Mouse (Mus musculus) heart, embryonic 16.5 days (tissue): ENCODE measurements around the gene Olfr1135. TPM values are rescaled to one million over a fixed set of nuclear protein-coding genes. Genes with fewer than 3 reads are reported as not detected.

Experiments
- ATAC-seq: fragments of 200-750 bp; cut with Nextera tagmentation; replicated peaks from 2 replicates; pipeline ENCODE4 v1.8.0; 2017; ENCODE audit warnings: moderate number of reproducible peaks; ENCODE audit not compliant: insufficient read depth, low FRiP score; ENCODE audit errors: extremely low read depth
- H3K27ac ChIP-seq: fragments of 300-500 bp; sonication (generic); 2 replicates; pipeline ENCODE4 v1.5.1; 2014; ENCODE audit warnings: mild to moderate bottlenecking, low read length, control low read depth, moderate library complexity
- H3K27me3 ChIP-seq: fragments of 300-500 bp; sonication (generic); 2 replicates; pipeline ENCODE4 v1.6.1; 2014; ENCODE audit warnings: low read length, mixed read lengths; ENCODE audit not compliant: control insufficient read depth, insufficient read depth
- H3K36me3 ChIP-seq: fragments of 300-500 bp; sonication (generic); 2 replicates; pipeline ENCODE4 v1.6.1; 2014; ENCODE audit not compliant: control insufficient read depth, insufficient read depth
- H3K4me1 ChIP-seq: fragments of 300-500 bp; sonication (generic); 2 replicates; pipeline ENCODE4 v1.6.1; 2014; ENCODE audit warnings: low read length, mixed read lengths; ENCODE audit not compliant: control insufficient read depth, insufficient read depth
- H3K4me2 ChIP-seq: fragments of 300-500 bp; sonication (generic); 2 replicates; pipeline ENCODE4 v1.6.1; 2014; ENCODE audit warnings: low read depth, mild to moderate bottlenecking, control low read depth, low read length
- H3K4me3 ChIP-seq: fragments of 300-500 bp; sonication (generic); 2 replicates; pipeline ENCODE4 v1.5.1; 2014; ENCODE audit warnings: mild to moderate bottlenecking, control low read depth, low read length
- H3K9ac ChIP-seq: fragments of 300-500 bp; sonication (generic); 2 replicates; pipeline ENCODE4 v1.6.1; 2014; ENCODE audit warnings: low read length, control low read depth
- H3K9me3 ChIP-seq: fragments of 300-500 bp; sonication (generic); replicated peaks from 2 replicates; pipeline ENCODE4 v1.6.1; 2016; ENCODE audit warnings: low read length; ENCODE audit not compliant: control insufficient read depth
- WGBS: fragments of 180-500 bp; shearing (Covaris S2); extraction: QIAGEN DNeasy Blood & Tissue Kit; methylation state at CpG from one replicate; pipeline ENCODE4 v1.1.7; 2014; 5-methylcytosine and 5-hydroxymethylcytosine counted together
- polyA plus RNA-seq: library from polyadenylated mRNA; unstranded; fragments of >200 nt; fragmentation: Nextera tagmentation; extraction: Ambion mirVana; gene quantifications from 2 replicates; pipeline ENCODE4 v1.2.1, GENCODE M21; 2015

The Olfr1135 gene
- polyA plus RNA-seq, result not detected in 2 replicates

GRCm38 (mm10) chr2:87673564-87673963, at the start of gene Olfr1135:
Gene Olfr1135, minus strand, starts transcription at chr2:87673664.
- H3K27ac ChIP-seq, result no peak within 1 kb of the TSS
- H3K4me1 ChIP-seq, result no peaks in the 10 kb centered on the region
- 9% methylated on average over 1 of the region's 1 CpGs for WGBS
- H3K4me3 ChIP-seq, result no peak within 1 kb of the TSS
- no peak within 1 kb of the TSS for H3K4me2 ChIP-seq
- no peak within 1 kb of the TSS for H3K9ac ChIP-seq
- H3K36me3 ChIP-seq, result no peaks in the 10 kb centered on the region
- no peaks in the 10 kb centered on the region for H3K9me3 ChIP-seq
- ATAC-seq, result no peak
- no peaks in the 10 kb centered on the region for H3K27me3 ChIP-seq

GRCm38 (mm10) chr2:87713079-87713478, 39.6 kb upstream of the Olfr1135 start, which contains the start of gene Olfr1137:
Gene Olfr1137, minus strand, starts transcription at chr2:87713179.
- no peaks in the 10 kb centered on the region for H3K9me3 ChIP-seq
- no peaks in the 10 kb centered on the region for H3K36me3 ChIP-seq
- H3K4me2 ChIP-seq, result no peak within 1 kb of the TSS
- H3K4me1 ChIP-seq, result no peaks in the 10 kb centered on the region
- no peaks in the 10 kb centered on the region for H3K27me3 ChIP-seq
- no peak within 1 kb of the TSS for H3K4me3 ChIP-seq
- ATAC-seq, result no peak
- H3K9ac ChIP-seq, result no peak within 1 kb of the TSS
- no peak within 1 kb of the TSS for H3K27ac ChIP-seq

- no peak for ATAC-seq
- Histone ChIP-seq H3K9me3 (no peaks in the 10 kb centered on the region), H3K27ac (no peak within 1 kb of the TSS), H3K27me3 (no peaks in the 10 kb centered on the region), H3K9ac (no peak within 1 kb of the TSS), H3K4me3 (no peak within 1 kb of the TSS), H3K36me3 (no peaks in the 10 kb centered on the region), H3K4me2 (no peak within 1 kb of the TSS), H3K4me1 (no peaks in the 10 kb centered on the region)
Observed at GRCm38 (mm10) chr2:87693847-87694246, 20.4 kb upstream of the Olfr1135 start, which contains the start of gene Olfr1136. Gene Olfr1136, minus strand, starts transcription at chr2:87693947.

GRCm38 (mm10) chr2:87658360-87658759, 15.1 kb downstream of the Olfr1135 start, which contains the start of gene Olfr1134:
Gene Olfr1134, minus strand, starts transcription at chr2:87658460.
- no peaks in the 10 kb centered on the region for H3K4me1 ChIP-seq
- no peaks in the 10 kb centered on the region for H3K36me3 ChIP-seq
- no peak within 1 kb of the TSS for H3K4me3 ChIP-seq
- no peak within 1 kb of the TSS for H3K4me2 ChIP-seq
- H3K9me3 ChIP-seq, result no peaks in the 10 kb centered on the region
- no peak within 1 kb of the TSS for H3K9ac ChIP-seq
- no peaks in the 10 kb centered on the region for H3K27me3 ChIP-seq
- no peak for ATAC-seq
- WGBS, result 75% methylated on average over 2 of the region's 2 CpGs
- no peak within 1 kb of the TSS for H3K27ac ChIP-seq

GRCm38 (mm10) chr2:87647274-87647673, 26.2 kb downstream of the Olfr1135 start, which contains the start of gene Olfr1133:
Gene Olfr1133, minus strand, starts transcription at chr2:87647374.
- ATAC-seq, result no peak
- no peak within 1 kb of the TSS for H3K9ac ChIP-seq

GRCm38 (mm10) chr2:87642441-87642840, 31.0 kb downstream of the Olfr1135 start:
- no peaks in the 10 kb centered on the region for H3K9me3 ChIP-seq
- no peak overlapping the region for H3K4me3 ChIP-seq
- H3K4me2 ChIP-seq, result no peak overlapping the region
- H3K4me1 ChIP-seq, result no peaks in the 10 kb centered on the region
- no peak overlapping the region for H3K27ac ChIP-seq
- no peaks in the 10 kb centered on the region for H3K27me3 ChIP-seq
- no peaks in the 10 kb centered on the region for H3K36me3 ChIP-seq
- no peak for ATAC-seq
- H3K9ac ChIP-seq, result no peak overlapping the region

More at GRCm38 (mm10) chr2:87647274-87647673, 26.2 kb downstream of the Olfr1135 start, which contains the start of gene Olfr1133:
- Histone ChIP-seq H3K9me3 (no peaks in the 10 kb centered on the region), H3K27ac (no peak within 1 kb of the TSS), H3K4me3 (no peak within 1 kb of the TSS), H3K27me3 (no peaks in the 10 kb centered on the region), H3K4me1 (no peaks in the 10 kb centered on the region), H3K4me2 (no peak within 1 kb of the TSS), H3K36me3 (no peaks in the 10 kb centered on the region)

GRCm38 (mm10) chr2:87637435-87637834, 36.0 kb downstream of the Olfr1135 start, which contains the start of gene Olfr1132:
Gene Olfr1132, minus strand, starts transcription at chr2:87637535.
- Histone ChIP-seq H3K9ac (no peak within 1 kb of the TSS), H3K4me3 (no peak within 1 kb of the TSS), H3K4me2 (no peak within 1 kb of the TSS), H3K9me3 (no peaks in the 10 kb centered on the region), H3K27ac (no peak within 1 kb of the TSS), H3K4me1 (no peaks in the 10 kb centered on the region), H3K27me3 (no peaks in the 10 kb centered on the region), H3K36me3 (no peaks in the 10 kb centered on the region)
- ATAC-seq, result no peak

- Histone ChIP-seq H3K27me3 (no peaks in the 10 kb centered on the region), H3K9me3 (no peaks in the 10 kb centered on the region), H3K27ac (no peak within 1 kb of the TSS), H3K4me2 (no peak within 1 kb of the TSS), H3K36me3 (no peaks in the 10 kb centered on the region), H3K4me3 (no peak within 1 kb of the TSS), H3K4me1 (no peaks in the 10 kb centered on the region), H3K9ac (no peak within 1 kb of the TSS)
- WGBS, result 62% methylated on average over 3 of the region's 3 CpGs
- no peak for ATAC-seq
Observed at GRCm38 (mm10) chr2:87626804-87627203, 46.7 kb downstream of the Olfr1135 start, which contains the start of gene Olfr1131. Gene Olfr1131, plus strand, starts transcription at chr2:87627104.
